Mouse (Mus musculus): ENCODE measurements around the gene Akap12. TPM values are rescaled to one million over a fixed set of nuclear protein-coding genes. Genes with fewer than 3 reads are reported as not detected.

Gene Akap12
- polyA plus RNA-seq, 1 experiment from 2014 or later, result 21.9 TPM

DNA sequence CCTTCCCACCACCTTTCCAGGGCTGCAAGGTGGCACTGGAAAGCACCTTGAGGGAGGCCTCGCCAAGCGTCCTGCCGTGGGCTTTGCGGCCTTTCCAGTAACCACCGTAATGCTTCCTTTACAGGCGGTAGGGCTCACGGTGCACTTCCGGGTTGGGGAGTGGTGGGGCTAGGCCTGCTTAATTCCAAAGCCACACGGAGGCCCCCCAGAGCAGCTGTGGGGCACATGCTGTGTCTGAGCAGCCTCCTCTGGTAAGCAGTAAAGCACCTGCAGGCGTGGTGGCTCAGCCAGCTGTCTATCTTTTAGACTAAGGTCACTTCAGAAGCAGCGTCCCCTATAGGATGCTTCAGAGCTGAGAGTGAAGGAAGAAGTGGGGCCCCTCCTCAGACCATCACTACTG lies 103.9 kb downstream of the Akap12 start:
- Histone ChIP-seq H3K9ac (no peak overlapping the region), H3K27me3 (no peaks in the 10 kb centered on the region), H3K36me3 (peaks cover 61% of the 10 kb centered on the region), H3K4me3 (no peak overlapping the region), H3K9me3 (no peaks in the 10 kb centered on the region), H3K27ac (no peak overlapping the region), H3K4me2 (no peak overlapping the region), H3K4me1 (no peaks in the 10 kb centered on the region)
- 92% methylated on average over 11 of the region's 11 CpGs for WGBS
- no peak for ATAC-seq (ENCODE audit: insufficient number of reproducible peaks, insufficient read depth, low FRiP score, low TSS enrichment, low read depth)

DNA sequence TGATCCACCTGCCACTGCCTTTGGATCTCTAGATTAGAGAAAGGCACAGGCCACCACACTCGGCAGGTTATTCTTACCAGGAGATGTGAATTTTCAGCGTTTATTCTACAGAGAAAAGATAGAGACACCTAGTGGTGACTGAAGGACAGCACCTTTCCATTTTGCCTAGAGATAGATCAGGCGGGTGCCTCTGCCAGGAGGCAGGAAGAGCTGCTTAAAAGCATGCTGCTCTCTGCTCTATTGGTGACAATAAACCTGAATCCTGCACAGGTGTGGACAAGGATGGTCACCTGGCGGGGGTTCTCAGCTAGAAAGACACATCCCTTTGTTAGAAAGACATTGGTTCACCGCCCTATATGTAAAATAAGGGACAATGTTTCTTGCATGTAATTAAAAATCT lies 105.8 kb downstream of the Akap12 start:
- H3K9ac ChIP-seq, result no peak overlapping the region
- H3K36me3 ChIP-seq, result peaks cover 50% of the 10 kb centered on the region
- no peak overlapping the region for H3K4me2 ChIP-seq
- H3K27ac ChIP-seq, result no peak overlapping the region
- no peaks in the 10 kb centered on the region for H3K27me3 ChIP-seq
- 52% methylated on average over 5 of the region's 5 CpGs for WGBS
- H3K4me1 ChIP-seq, result 0 out of 2 replicates have a peak, but pooled peaks cover 4% of the 10 kb centered on the region
- no peak overlapping the region for H3K4me3 ChIP-seq
- no peaks in the 10 kb centered on the region for H3K9me3 ChIP-seq
- no peak for ATAC-seq (ENCODE audit: insufficient number of reproducible peaks, insufficient read depth, low FRiP score, low TSS enrichment, low read depth)

DNA sequence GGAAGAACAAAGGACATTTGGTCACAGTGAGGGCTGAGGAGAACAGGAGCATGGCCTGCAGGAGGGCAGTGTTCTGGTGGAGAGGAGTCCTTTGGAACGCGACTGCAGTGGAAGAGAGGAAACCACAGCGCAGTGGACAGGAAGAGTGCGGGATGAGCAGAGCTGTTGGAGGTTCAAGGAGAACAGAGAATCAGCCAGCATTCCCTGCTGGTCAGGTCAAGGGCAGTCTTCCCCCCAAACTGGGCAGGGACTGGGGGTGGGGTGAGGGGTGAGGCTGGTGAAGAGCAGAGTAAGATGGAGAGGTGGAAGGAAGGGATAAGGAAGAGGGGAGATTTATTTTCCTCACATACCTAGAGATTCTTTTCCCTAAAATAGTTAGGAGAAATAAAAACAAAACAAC lies 107.4 kb downstream of the Akap12 start:
- no peak for ATAC-seq (ENCODE audit: insufficient number of reproducible peaks, insufficient read depth, low FRiP score, low TSS enrichment, low read depth)
- 93% methylated on average over 4 of the region's 4 CpGs for WGBS

DNA sequence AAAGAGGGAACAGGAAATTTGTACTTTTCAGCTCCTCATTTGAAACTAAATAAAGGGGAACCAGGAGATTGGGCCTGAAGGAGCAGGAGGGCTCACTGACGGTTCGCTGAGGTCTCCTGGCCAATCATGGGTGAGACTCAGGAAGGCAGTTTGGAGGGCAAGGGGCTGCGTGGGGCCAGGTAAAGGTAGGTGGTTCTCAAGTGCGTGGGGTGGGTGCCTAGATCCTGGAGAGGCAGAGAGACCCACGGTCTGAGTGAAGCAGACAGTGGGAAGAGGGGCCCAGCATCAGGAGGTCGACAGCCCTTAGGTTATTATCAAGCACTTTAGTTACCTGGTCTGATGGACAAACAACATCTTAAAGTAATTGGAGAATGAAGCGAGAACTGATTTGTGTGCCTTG lies 108.1 kb downstream of the Akap12 start:
- no peak overlapping the region for H3K4me2 ChIP-seq
- H3K27me3 ChIP-seq, result no peaks in the 10 kb centered on the region
- H3K4me3 ChIP-seq, result no peak overlapping the region
- no peak overlapping the region for H3K27ac ChIP-seq
- WGBS, result 92% methylated on average over 7 of the region's 7 CpGs
- no peak for ATAC-seq (ENCODE audit: insufficient number of reproducible peaks, insufficient read depth, low FRiP score, low TSS enrichment, low read depth)
- no peaks in the 10 kb centered on the region for H3K9me3 ChIP-seq
- no peak overlapping the region for H3K9ac ChIP-seq
- 0 out of 2 replicates have a peak, but pooled peaks cover 4% of the 10 kb centered on the region for H3K4me1 ChIP-seq
- peaks cover 29% of the 10 kb centered on the region for H3K36me3 ChIP-seq

More for the DNA sequence above, 107.4 kb downstream of the Akap12 start:
- H3K36me3 ChIP-seq, result peaks cover 36% of the 10 kb centered on the region
- 0 out of 2 replicates have a peak, but pooled peaks cover 4% of the 10 kb centered on the region for H3K4me1 ChIP-seq
- no peaks in the 10 kb centered on the region for H3K9me3 ChIP-seq
- H3K4me2 ChIP-seq, result no peak overlapping the region
- no peak overlapping the region for H3K4me3 ChIP-seq
- H3K27me3 ChIP-seq, result no peaks in the 10 kb centered on the region
- no peak overlapping the region for H3K27ac ChIP-seq
- no peak overlapping the region for H3K9ac ChIP-seq

DNA sequence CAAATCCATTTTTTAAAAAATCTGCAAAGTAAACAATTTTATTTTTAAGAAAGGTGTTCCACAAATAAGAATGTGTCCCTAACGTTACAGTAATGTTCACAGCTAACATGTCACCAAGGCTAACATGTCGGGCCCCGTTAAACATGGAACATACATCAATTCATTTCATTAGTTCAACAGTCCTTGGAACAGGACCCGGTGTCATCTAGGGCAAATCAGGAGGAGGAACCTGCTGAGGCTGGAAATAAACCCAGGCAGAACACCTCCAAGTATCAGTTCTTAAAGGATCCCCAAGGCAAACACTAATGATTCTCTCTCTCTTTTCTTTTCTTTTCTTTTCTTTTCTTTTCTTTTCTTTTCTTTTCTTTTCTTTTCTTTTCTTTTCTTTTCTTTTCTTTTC lies 108.6 kb downstream of the Akap12 start:
- H3K27me3 ChIP-seq, result no peaks in the 10 kb centered on the region
- no peaks in the 10 kb centered on the region for H3K9me3 ChIP-seq
- H3K27ac ChIP-seq, result no peak overlapping the region
- 90% methylated on average over 4 of the region's 4 CpGs for WGBS
- no peak overlapping the region for H3K9ac ChIP-seq
- H3K4me3 ChIP-seq, result no peak overlapping the region
- ATAC-seq (ENCODE audit: insufficient number of reproducible peaks, insufficient read depth, low FRiP score, low TSS enrichment, low read depth), result no peak
- H3K4me1 ChIP-seq, result 0 out of 2 replicates have a peak, but pooled peaks cover 4% of the 10 kb centered on the region
- H3K36me3 ChIP-seq, result peaks cover 26% of the 10 kb centered on the region
- no peak overlapping the region for H3K4me2 ChIP-seq

DNA sequence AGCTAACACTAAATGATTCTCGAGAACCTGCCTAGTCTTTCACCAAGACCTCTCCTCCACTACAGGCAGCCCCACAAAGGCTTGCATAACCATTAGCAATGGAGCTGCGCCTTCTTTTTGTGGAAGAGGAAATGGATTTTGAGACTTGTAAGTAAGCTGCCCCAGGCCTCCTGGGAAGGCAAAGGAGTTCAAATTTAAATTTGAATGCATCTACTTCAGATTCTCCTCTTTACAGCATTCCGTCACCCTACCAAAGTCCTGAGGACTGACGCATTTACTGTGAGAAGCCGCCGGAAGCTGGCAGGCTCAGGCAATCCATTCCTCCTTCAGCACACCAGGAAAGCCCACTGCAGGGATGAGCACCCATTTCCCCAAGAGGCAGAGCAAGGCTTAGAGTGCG lies 109.1 kb downstream of the Akap12 start:
- Histone ChIP-seq H3K9ac (no peak overlapping the region), H3K4me3 (no peak overlapping the region), H3K4me2 (no peak overlapping the region), H3K9me3 (no peaks in the 10 kb centered on the region), H3K27ac (no peak overlapping the region), H3K36me3 (peaks cover 20% of the 10 kb centered on the region), H3K27me3 (no peaks in the 10 kb centered on the region), H3K4me1 (0 out of 2 replicates have a peak, but pooled peaks cover 4% of the 10 kb centered on the region)
- no peak for ATAC-seq (ENCODE audit: insufficient number of reproducible peaks, insufficient read depth, low FRiP score, low TSS enrichment, low read depth)
- WGBS, result 60% methylated on average over 7 of the region's 7 CpGs

DNA sequence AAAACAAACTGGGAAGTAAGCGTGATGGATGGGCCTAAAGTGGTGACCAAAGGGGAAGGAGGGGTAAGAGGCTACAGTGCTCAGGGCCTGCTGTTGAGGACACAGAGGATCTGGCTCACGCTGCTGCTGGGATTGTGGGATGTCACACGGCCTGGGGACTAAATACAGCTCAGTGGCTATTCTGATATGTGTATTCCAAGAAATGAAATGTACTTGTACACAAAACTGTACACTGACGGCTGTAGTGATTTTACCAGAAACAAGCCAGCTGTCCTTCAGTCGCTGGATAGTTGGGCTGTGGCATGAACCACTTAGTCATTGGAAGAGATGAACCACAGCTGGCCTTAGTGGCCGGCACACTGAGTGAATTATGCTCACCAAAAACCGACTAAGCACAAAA lies 110.3 kb downstream of the Akap12 start:
- H3K27me3 ChIP-seq, result no peaks in the 10 kb centered on the region
- no peak overlapping the region; the same call in 1 of the 2 replicates for H3K27ac ChIP-seq
- 0 out of 2 replicates have a peak, but pooled peaks cover 4% of the 10 kb centered on the region for H3K4me1 ChIP-seq
- H3K4me3 ChIP-seq, result no peak overlapping the region
- 64% methylated on average over 7 of the region's 7 CpGs for WGBS
- no peak overlapping the region for H3K4me2 ChIP-seq
- no peaks in the 10 kb centered on the region for H3K9me3 ChIP-seq
- no peak overlapping the region for H3K9ac ChIP-seq
- no peak for ATAC-seq (ENCODE audit: insufficient number of reproducible peaks, insufficient read depth, low FRiP score, low TSS enrichment, low read depth)
- H3K36me3 ChIP-seq, result peaks cover 12% of the 10 kb centered on the region

DNA sequence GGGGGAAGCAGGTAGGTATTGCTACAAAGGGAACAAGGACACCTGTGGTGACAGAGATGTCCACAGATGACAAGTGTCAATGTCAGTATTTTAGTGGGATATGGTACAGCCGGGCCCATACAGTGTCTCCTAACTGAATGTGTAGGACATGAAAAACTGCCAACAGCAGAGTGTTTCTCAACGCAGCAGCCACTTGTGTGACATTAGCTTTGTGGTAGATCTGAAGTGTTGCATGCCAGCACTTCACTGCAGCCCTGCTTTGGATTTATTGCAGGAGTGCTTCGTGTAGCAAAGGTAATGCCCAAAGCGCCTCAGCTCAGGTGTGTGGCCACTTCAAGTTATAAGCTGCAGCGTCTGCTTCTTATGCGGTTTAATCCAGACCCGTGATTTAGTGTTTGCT lies 110.8 kb downstream of the Akap12 start:
- WGBS, result 93% methylated on average over 7 of the region's 7 CpGs
- Histone ChIP-seq H3K27ac (no peak overlapping the region), H3K4me1 (0 out of 2 replicates have a peak, but pooled peaks cover 4% of the 10 kb centered on the region), H3K27me3 (no peaks in the 10 kb centered on the region), H3K9me3 (no peaks in the 10 kb centered on the region), H3K9ac (no peak overlapping the region), H3K36me3 (peaks cover 11% of the 10 kb centered on the region), H3K4me2 (no peak overlapping the region), H3K4me3 (no peak overlapping the region)
- no peak for ATAC-seq (ENCODE audit: insufficient number of reproducible peaks, insufficient read depth, low FRiP score, low TSS enrichment, low read depth)

DNA sequence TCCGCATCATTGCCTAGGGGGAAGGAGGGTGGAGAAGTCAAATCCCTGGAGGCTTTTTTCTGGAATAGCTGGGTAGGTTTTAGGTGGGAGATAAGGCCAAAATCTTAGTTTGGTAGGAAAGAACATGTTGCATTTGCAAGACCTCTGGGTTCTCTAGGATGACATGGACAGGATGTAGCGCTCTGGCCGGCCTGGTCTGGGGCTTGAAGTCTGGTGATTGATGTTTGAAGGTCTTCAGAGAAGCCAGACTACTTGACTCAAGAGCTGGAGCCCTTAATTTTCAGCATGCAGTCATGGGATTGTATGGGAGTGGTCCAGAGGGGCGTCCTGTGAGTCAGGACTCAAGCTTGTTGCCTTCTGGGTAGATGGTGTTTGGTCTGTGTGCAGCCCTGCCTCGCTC lies 114.6 kb downstream of the Akap12 start:
- Histone ChIP-seq H3K36me3 (no peaks in the 10 kb centered on the region), H3K27me3 (no peaks in the 10 kb centered on the region), H3K4me2 (no peak overlapping the region), H3K4me1 (peaks cover 7% of the 10 kb centered on the region; the same call in 1 of the 2 replicates), H3K27ac (no peak overlapping the region), H3K9ac (no peak overlapping the region), H3K9me3 (no peaks in the 10 kb centered on the region), H3K4me3 (no peak overlapping the region)
- 85% methylated on average over 5 of the region's 5 CpGs for WGBS
- no peak for ATAC-seq (ENCODE audit: insufficient number of reproducible peaks, insufficient read depth, low FRiP score, low TSS enrichment, low read depth)

DNA sequence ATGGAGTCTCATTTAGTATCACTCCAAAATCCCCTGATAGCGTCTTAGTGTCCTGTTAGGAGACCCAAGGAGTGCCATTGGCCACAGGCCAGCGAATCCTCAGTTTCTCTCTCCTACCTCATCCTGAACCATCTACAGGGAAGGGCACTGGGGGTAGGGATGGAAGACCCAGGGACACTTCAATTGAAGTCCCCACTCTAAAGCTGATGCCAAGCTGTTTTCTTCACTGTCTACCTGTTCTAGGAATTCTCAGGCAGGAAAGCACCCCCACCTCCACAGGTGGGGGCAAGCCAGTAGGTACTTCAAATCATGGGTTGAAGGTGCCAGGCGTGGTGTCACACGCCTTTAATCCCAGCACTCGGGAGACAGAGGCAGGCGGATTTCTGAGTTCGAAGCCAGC lies 118.1 kb downstream of the Akap12 start:
- no peaks in the 10 kb centered on the region for H3K36me3 ChIP-seq
- H3K9me3 ChIP-seq, result no peaks in the 10 kb centered on the region
- H3K27me3 ChIP-seq, result no peaks in the 10 kb centered on the region
- no peak overlapping the region for H3K4me3 ChIP-seq
- no peak overlapping the region for H3K9ac ChIP-seq
- 93% methylated on average over 7 of the region's 7 CpGs for WGBS
- no peak overlapping the region for H3K4me2 ChIP-seq
- H3K4me1 ChIP-seq, result peaks cover 12% of the 10 kb centered on the region
- no peak overlapping the region for H3K27ac ChIP-seq
- no peak for ATAC-seq (ENCODE audit: insufficient number of reproducible peaks, insufficient read depth, low FRiP score, low TSS enrichment, low read depth)

DNA sequence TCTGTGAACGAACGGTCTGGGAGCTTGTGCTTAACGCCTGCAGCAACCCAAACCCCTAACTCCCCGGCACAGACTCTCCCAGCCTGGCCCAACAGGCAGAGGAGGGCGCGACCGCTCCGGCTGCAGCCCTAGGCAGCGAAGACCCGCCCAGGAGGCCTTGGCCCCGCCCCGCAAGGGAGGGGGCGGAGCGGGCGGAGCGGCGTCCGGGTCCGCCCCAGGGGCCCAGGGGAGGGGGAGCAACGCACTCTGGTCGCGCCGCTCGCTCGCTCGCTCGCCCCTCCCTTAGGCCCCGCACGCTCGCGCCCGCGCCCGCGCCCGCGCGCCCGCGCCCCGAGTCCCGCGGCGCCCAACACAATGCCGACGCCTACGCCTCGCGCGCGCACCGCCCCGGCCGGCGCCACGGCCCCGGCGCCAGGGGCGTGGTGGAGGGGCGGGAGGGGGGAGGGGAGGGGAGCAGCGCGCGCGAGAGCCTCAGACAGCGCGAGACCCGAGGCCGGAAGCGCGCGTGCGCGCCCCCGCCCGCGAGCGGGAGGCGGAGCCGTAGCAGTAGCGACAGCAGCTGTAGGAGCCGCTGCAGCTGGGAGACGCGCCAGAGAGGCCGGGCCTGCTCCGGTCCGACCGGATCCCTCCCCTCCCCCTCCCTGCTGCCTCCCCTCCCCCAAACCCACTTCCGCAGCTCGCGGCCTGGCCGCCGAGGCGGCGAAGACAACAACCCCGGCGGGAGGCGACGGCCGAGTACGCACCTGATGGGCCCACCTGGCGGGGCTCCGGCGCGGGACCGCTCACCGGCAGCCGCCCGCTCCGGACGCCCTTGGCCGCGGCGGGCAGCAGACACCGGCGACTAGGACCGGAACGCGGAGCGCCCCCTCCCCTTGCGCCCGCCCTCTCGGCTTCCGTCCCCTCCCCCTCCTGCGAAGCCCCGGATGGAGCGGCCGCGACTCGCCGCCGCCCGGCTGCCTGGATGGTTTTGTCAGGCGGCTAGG lies 120.7 kb downstream of the Akap12 start:
- Histone ChIP-seq H3K9me3 (no peaks in the 10 kb centered on the region), H3K4me2 (peak overlapping the region; percentile 84), H3K4me1 (peaks cover 39% of the 10 kb centered on the region), H3K36me3 (no peaks in the 10 kb centered on the region), H3K27ac (peak overlapping the region; percentile 99), H3K4me3 (peak overlapping the region; percentile 98), H3K27me3 (no peaks in the 10 kb centered on the region), H3K9ac (peak overlapping the region; percentile 98)
- peak; percentile 94 for ATAC-seq (ENCODE audit: insufficient number of reproducible peaks, insufficient read depth, low FRiP score, low TSS enrichment, low read depth)
- under 1% methylated on average over 68 of the region's 133 CpGs for WGBS

Measured in embryonic facial prominence, embryonic 13.5 days (tissue).